Mouse (Mus musculus): ENCODE results near the gene Sirt6. TPM values are rescaled to one million over a fixed set of nuclear protein-coding genes. Genes with fewer than 3 reads are reported as not detected.

Gene Sirt6
- total RNA-seq, 2 experiments from 2014 or later: 22.7 to 29.4 TPM

DNA sequence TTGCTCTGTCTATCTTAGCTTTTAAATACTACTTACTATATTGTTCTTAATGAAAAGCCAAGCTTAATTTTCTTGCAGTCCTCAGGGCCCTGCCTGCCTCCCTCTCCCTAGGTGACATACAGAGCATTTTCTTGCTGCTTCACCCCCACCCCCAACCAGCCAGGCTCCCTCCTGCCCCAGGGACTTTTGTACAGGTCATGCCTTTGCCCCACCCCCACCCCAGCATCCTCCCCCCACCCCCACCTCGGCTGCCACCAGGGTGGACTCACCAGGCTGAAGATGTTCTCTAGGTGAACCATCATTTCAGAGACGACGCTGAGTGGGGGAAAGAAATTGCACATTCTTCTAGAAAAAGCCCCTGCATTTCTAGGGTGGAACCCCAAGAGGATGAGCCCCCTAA lies 29.3 kb downstream of the Sirt6 start:
- intact Hi-C loops (cut with DNase I): no loop called here
- DNase-seq (ENCODE audit: low spot score in 2 of 2): no peak

DNA sequence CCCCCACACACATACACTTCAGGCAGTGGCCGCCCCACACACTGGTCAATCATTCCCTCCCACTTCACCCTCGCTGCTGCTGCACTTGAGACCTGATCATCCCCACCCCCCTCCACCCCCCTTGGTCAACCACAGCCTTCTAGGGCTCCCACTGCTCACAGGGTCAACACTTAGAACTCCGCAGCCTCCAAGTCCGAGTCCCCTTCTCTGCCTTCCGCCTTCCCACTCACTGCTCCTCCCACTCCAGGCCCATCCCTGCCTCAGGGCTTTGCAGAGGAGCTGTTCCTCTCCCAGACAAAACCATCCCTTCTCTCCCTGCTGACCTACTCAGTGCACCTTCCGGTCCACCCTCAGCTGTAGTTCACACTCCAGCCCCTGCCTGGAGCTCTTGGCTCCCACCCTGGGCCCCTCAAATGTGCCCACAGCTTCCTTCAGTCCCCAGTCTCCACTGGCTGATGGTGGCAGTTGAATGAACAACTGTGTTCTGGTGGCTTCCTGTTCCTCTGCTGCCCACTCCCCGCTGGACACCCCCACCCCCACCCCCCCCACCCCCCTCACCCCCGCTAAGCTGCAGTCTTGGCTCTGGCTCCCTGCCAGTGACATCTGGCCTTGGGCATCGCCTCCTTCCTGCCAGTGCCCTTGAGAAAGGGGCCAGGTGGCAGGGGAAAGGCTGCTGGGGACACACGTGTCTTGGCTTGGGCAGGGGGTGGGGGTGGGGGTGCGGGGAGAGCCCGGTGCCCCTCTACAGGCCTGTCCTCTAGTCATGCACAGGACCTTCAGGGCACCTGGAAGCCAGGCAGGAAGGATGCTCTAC lies 30.3 kb downstream of the Sirt6 start:
- peak in 1 of 2 experiments; percentile 63 for DNase-seq (ENCODE audit: low spot score in 2 of 2)
- intact Hi-C loops (cut with DNase I): loop anchor here (2.0 kb wide), 1 partner anchor 23 kb away; the partner anchor contains the start of gene Tle2

DNA sequence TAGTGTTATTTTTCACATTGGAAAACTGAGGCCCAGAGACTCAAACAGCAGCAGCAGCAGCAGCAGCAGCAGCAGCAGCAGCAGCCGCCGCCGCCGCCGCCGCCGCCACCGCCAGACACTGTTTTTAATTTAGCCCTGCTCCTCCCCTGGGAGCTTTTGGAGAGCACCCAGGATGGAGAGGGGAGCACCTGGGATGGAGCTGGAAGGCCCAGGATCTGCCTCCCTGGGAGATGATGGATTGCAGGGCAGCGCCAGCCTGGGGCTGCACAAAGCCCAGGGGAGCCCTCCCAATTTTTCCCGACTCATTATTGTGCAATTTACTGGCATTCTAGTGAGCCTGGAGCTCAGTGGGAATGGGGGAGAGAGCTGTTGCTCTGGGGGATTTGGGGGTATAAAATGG lies 31.0 kb downstream of the Sirt6 start:
- no peak for DNase-seq (ENCODE audit: low spot score in 2 of 2)
- intact Hi-C loops (cut with DNase I): loop anchor here (2.0 kb wide), 1 partner anchor 22 kb away; the partner anchor contains the start of gene Tle2

DNA sequence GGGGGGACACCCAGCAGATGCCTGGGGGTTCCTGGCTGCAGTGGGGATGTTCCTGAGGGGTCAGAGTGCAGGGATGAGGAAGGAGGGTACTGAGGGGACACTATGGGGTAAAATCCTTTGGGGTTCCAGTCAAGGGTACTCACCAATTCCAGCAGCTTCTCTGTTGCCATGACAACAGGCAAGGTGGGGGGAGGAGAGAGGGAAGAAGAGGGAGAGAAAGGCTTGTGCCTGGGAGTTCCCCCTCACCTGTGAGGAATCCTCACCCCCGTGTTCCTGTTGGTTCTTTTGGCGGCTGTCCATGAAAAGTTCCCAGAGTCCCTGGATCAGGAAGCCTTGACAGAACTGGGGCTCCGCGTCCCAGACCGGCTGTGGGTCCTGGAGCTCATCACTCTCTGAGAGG lies 32.0 kb downstream of the Sirt6 start:
- DNase-seq (ENCODE audit: low spot score in 2 of 2): no peak
- intact Hi-C loops (cut with DNase I): no loop called here

DNA sequence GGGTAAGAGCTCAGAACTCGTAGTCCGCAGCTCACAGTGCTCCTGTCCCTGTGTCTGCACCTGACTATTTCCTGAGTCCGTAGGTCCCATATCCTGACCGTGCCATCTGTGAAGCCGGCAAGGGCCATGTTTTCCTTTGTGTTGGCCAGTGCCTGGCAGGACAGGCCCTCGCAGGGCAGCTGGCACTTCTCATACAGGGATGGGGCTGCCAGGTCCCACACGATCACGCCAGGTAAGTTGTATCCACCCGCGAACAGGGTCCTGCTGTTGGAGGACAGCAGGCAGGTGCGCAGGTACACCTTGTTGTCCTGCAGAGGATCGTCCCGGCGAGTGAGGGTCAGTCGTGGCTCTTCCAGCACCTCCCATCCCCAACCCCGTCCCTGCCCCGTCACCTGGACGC lies 33.7 kb downstream of the Sirt6 start:
- intact Hi-C loops (cut with DNase I): no loop called here
- DNase-seq (ENCODE audit: low spot score in 2 of 2): no peak

DNA sequence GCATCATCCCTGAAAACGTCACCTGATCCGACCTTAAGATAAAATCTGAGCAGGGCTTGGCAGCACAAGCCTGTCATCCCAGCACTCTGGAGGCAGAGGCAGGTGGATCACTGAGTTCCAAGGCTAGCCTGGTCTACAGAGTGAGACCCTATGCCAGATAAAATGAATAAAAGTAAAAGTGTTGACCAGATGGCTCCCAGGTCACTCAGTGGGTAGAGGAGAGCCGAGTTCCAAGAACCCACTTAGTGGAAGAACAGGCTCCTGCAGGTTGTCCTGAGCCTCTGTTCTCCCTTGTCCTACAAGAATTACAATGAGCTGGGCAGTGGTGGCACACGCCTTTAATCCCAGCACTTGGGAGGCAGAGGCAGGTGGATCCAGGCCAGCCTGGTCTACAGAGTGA lies 34.4 kb downstream of the Sirt6 start:
- DNase-seq (ENCODE audit: low spot score in 2 of 2): no peak
- intact Hi-C loops (cut with DNase I): no loop called here

DNA sequence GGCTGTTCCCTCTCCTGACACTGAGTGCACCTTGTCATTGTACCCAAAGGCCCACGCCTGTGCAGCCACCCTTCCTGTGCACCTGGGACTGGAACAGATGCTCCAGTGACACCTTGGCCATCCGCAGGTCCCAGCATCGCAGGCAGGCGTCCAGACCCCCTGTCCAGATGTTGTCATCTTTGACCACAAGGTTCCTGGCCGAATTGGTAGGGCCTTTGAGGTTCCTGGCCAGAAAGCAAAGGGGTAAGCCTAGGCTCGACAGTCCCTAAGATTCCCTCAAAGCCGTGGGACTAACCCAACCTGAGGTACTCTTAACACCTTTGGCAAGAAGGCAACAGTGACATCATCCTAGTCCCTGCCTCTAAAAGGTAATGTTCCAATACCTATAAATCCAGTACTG lies 35.0 kb downstream of the Sirt6 start:
- DNase-seq (ENCODE audit: low spot score in 2 of 2): no peak
- intact Hi-C loops (cut with DNase I): no loop called here

DNA sequence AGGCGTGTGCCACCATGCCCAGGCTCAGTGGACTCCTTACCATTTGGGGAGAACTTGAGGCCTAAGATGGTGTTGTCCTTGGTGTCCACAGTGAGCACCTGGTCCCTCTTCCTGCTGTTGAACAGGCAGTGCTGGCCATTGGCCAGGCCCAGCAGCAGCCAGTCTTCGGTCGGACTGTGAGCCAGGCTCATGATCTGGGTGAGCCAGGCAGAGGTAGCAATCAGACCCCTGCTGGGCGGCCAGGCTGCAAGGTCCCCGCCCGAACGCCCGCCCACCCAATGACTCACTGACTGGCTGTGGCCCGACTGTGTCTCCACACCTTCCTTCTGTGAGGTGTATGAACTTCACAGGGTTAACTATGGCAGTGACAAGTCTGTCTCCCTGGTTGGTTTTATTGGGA lies 35.8 kb downstream of the Sirt6 start:
- no peak for DNase-seq (ENCODE audit: low spot score in 2 of 2)
- intact Hi-C loops (cut with DNase I): no loop called here

DNA sequence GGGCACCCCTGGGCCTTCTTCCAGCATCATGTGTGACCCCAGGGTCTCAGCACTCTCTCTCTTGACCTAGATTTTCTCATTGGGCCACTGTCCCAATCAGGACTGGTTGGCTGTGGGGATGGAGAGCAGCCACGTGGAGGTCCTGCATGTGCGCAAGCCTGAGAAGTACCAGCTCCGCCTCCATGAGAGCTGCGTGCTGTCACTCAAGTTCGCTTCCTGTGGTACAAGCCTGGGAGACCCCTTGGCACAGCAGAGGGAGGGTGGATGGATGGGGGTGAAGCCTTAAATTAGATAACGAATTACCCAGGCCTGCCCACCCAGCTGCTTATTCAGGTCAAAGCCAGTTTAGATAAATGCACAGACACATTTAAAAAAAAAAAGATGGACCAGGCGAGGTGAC lies 38.9 kb downstream of the Sirt6 start:
- no peak for DNase-seq (ENCODE audit: low spot score in 2 of 2)
- intact Hi-C loops (cut with DNase I): no loop called here

DNA sequence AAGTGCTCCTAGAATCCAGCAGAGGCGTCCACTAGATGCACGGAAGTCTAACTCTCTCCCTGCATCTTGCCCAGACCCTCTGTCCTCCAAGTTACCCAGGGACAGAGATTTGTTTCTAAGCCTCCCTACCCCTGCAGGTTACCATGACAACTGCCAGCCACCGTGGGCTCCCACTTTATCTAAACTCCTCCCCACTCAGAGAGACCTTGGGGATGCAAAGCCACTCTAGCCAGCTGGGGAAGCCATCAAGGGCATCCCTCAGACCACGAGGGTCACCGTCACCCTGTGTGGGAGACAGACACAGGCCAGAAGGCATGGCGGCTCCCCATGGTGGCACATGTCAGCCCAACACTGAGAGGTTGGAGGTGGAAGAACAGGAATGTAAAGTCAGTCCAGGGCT lies 44.2 kb downstream of the Sirt6 start:
- no peak for DNase-seq (ENCODE audit: low spot score in 2 of 2)
- intact Hi-C loops (cut with DNase I): no loop called here

DNA sequence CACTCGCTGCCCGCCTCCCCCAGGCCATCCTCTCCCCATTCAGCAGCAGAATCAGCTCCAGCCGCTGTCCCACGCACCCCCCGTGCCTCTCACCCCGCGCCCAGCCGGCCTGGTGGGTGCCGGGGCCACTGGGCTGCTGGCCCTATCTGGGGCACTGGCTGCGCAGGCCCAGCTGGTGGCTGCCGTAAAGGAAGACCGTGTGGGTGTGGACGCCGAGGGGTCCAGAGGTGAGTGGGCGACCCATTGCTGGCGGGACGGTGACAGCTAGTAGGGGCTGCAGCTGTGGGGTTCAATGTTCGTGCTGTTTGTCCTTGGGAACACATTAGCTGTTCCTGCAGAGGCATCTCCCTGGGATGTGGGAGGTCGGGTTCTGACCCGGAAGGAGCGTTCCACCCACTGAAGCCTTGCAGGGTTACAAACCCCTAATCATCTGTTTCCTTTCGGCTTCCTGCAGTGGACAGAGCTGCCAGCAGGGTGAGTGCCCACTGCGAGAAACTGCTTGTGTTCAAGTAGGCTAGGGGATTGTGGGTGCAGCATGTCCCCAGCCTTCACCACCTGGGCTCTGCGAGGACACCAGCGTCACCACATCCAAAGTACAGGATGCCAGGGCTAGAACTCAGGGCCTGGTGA lies 47.0 kb downstream of the Sirt6 start:
- no peak for DNase-seq (ENCODE audit: low spot score in 2 of 2)
- intact Hi-C loops (cut with DNase I): no loop called here

DNA sequence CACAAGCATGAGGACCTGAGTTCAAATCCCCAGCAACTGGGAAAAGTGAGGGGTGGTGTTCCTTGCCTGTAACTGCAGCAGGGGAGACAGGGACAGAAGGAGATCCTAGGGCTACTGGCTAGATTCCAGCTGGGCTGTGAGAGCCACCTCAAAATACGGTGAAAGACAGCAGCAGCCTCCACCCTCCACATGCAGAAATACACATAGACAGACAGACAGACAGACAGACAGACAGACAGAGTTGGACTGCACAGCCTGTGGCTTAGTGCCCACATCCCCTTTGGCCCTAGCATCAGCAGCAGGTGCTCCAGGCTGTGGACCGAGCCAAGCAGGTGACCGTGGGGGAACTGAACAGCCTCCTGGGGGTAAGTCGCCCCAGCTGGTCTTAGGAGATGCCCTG lies 47.6 kb downstream of the Sirt6 start:
- no peak for DNase-seq (ENCODE audit: low spot score in 2 of 2)
- intact Hi-C loops (cut with DNase I): no loop called here

DNA sequence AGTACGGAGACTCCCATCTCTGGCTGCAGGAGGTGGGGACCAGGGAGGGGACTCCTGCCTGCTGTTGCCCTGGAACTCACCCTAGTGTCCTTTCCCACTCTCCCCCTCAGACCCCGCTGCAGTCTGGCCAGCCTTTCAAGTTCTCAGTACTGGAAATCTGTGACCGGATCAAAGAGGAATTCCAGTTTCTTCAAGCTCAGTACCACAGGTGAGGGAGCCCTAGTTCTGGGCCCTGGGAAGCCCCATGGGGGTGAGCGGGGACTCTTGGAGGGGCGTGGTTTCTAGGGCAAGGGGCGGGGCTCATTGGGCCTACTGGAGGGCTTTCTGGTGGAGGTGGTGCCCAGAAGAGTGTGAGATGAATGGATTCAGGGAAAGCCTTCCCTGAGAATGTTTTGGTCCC lies 51.9 kb downstream of the Sirt6 start:
- intact Hi-C loops (cut with DNase I): loop anchor here (2.0 kb wide), 1 partner anchor 21 kb away; no protein-coding TSS in a partner anchor

DNA sequence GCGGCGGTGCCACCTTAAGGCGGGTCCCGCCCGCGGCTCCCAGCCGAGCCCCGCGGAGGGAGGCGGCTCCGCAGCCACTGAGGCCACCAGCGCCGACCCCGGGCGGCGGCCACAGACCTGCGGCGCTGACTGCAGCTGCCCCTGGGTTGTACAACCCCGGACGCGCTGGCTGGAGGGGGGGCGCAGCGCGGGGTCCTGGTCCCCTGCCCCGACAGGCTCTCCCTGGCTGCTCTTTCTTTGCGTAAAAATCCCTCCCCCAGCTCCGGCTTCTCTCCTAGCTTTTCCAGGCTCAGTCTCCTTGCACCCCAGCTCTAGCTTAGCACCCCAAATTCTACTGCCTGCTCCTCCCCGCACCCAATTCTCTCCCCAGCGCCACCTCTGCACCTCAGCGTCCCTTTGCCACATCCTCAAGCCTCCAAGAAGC lies 52.4 kb downstream of the Sirt6 start:
- intact Hi-C loops (cut with DNase I): loop anchor here (2.0 kb wide), 1 partner anchor 22 kb away; no protein-coding TSS in a partner anchor
- DNase-seq (ENCODE audit: low spot score in 2 of 2): peak in 1 of 2 experiments; percentile 65

More for the DNA sequence above, 51.9 kb downstream of the Sirt6 start:
- DNase-seq (ENCODE audit: low spot score in 2 of 2): no peak

DNA sequence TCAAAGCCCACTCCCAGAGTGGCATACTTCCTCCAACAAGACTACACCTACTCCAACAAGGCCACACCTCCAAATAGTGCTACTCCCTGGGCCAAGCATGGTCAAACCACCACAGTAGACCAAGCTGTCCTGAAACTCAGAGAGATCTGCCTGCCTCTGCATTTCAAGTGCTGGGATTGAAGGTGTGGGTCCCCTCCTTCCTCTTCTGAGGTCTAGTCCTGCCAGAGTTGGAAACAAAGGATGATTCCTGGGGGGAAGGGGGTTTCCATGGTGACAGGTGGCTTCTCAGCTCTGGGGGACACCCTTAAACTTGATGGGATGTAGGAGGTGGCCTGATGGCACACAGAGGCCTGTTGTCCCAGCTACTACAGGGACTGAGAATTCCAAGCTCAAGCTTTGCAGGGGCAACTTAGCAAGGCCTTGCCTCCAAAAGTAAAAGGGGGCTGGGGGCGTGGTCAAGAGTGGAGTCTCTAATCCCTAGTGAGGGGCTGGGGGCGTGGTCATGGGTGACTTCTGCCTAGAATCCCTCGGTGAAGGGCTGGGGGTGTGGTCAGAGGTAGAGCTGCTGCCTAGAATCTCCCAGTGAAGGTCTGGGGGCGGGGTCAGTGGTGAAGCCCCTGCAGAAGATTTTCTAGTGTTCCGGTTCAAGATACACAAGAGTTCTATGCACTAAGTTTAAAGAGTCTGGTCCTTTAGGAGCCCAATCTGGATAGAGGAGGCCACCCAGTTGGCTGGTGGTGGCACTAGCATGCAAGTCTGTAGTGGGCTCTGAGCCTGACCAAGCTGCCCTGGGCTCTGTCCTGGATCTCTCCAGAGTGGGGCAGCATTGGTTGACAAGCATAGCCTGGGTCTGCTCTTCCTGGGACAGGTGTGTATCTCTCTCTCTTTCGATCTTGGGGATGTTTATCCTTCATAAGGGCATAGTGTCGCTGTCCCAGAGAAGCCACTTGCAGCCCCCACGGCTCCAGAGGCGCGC lies 53.2 kb downstream of the Sirt6 start, which contains the start of gene Tle2:
TSS of gene Tle2 (plus strand) at position 481 of the 976 bp plus-strand sequence.
- DNase-seq (ENCODE audit: low spot score in 2 of 2): no peak
- intact Hi-C loops (cut with DNase I): loop anchor here (2.0 kb wide), 1 partner anchor 22 kb away; no protein-coding TSS in a partner anchor

DNA sequence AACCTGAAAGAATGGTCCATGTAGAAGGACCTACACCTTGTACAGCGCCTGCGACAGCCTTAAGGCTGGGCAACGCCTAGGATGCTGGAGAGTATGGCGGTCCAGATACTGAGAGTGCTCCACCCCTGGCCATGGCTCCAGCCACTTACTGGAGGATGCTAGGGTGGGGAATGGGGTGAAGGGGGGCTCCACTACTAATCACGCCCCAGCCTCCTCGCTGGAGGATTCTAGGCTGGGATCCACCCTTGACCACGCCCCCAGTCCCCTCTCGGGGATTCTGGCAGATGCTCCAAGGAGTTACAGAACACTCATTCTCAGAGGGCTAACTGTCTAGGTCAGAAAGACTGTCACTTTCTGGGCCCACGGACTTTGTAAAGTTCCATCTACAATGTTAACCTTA lies 54.6 kb downstream of the Sirt6 start:
- intact Hi-C loops (cut with DNase I): no loop called here
- no peak for DNase-seq (ENCODE audit: low spot score in 2 of 2)

DNA sequence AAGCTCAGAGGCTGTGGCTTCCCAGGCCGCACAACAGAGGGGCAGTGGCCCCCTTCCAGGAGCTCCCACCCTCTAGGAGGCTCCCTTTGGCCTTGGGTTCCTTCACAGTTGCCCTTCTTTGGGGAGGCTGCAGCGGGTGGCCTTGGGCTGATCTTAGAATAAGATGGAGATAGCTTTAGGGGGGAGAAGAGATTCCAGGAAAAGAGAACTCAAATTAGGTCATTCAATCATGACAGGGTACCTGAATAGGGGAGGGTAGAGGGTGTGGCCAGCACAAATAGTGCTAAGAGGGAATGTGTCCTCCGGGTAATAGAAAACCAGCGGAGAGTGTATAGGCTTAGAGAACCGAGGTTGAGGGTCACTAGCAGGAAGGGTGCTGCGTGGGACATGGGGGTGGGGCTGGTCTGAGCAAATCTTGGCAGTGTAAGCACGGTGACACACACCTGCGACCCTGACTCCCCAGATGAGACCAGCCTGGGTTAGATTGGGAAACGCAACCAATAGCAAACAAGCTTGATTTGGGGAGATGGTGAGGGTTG lies 55.4 kb downstream of the Sirt6 start:
- intact Hi-C loops (cut with DNase I): no loop called here
- no peak for DNase-seq (ENCODE audit: low spot score in 2 of 2)

Data from left cerebral cortex, postnatal 36 days (tissue).